Mouse (Mus musculus) kidney, adult 2 months (tissue): ENCODE results near the gene App. TPM values are rescaled to one million over a fixed set of nuclear protein-coding genes. Genes with fewer than 3 reads are reported as not detected.
A peak's percentile ranks its signal among the peaks of the same experiment; 100 is the strongest.

Experiments
- DNase-seq: peaks from one replicate; pipeline ENCODE4 v3.0.0; 2021
- H3K27ac ChIP-seq: fragments of 200-500 bp; 2 replicates; pipeline ENCODE4 v1.5.1; 2012; ENCODE audit warnings: low read depth, low read length, control low read depth, inconsistent platforms; ENCODE audit not compliant: insufficient read depth
- H3K27me3 ChIP-seq: fragments of 200-500 bp; replicated peaks from 2 replicates; pipeline ENCODE4 v1.6.1; 2012; ENCODE audit warnings: mild to moderate bottlenecking, moderate library complexity, low read length, inconsistent platforms; ENCODE audit not compliant: control insufficient read depth, insufficient read depth
- H3K36me3 ChIP-seq: fragments of 200-500 bp; 2 replicates; pipeline ENCODE4 v1.6.1; 2012; ENCODE audit warnings: mild to moderate bottlenecking, moderate library complexity, low read length, inconsistent platforms; ENCODE audit not compliant: control insufficient read depth, insufficient read depth
- H3K4me1 ChIP-seq: fragments of 200-500 bp; 2 replicates; pipeline ENCODE4 v1.6.1; 2011; ENCODE audit warnings: low read length; ENCODE audit not compliant: control insufficient read depth, insufficient read depth
- H3K4me3 ChIP-seq: fragments of 200-500 bp; 2 replicates; pipeline ENCODE4 v1.5.1; 2011; ENCODE audit warnings: mild to moderate bottlenecking, low read depth, low read length, control low read depth; ENCODE audit not compliant: insufficient read depth
- CTCF ChIP-seq: fragments of 200-500 bp; conservative IDR thresholded peaks from 2 replicates; pipeline ENCODE4 v1.5.1; 2011; ENCODE audit warnings: low read depth, mild to moderate bottlenecking, control low read depth, low read length, moderate library complexity, mixed read lengths; ENCODE audit not compliant: insufficient read depth, insufficient read length
- POLR2A ChIP-seq: fragments of 200-500 bp; IDR thresholded peaks from one replicate; pipeline ENCODE4 v1.6.1; 2011; ENCODE audit warnings: low read depth, low read length, control low read depth
- WGBS: fragments of 180-500 bp; shearing (Covaris S2); methylation state at CpG from one replicate; pipeline ENCODE4 v1.1.7; 2018; 5-methylcytosine and 5-hydroxymethylcytosine counted together
- polyA plus RNA-seq: library from polyadenylated mRNA; depleted of rRNA; stranded (reverse); fragments of >200 nt; gene quantifications from 2 replicates; pipeline ENCODE4 v1.2.3, GENCODE M21; 2012

The App gene
- polyA plus RNA-seq, 1 experiment: 587 TPM

DNA sequence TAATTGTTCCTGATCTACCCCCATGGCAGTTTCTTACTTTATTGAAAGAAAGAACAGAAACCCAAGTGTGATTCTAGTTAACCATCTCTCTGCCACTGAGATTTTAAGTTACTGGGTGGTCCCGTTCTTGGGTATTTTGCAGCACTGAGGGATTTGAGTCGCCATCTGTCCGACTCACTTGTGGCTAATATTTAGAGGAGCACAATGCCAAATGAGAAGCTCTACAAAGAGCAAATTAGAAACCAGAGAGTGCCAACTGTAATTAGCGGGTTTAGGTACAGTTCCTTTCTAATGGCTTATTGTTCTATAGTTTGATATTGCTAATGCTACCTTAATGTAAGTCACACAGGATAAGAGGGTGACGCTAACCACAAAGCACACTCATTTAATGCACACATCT, 161.4 kb downstream of the App start:
- no peak for TF ChIP-seq CTCF
- TF ChIP-seq POLR2A: no peak
- Histone ChIP-seq H3K27me3 (no peaks in the 10 kb centered on the region), H3K27ac (no peak overlapping the region), H3K36me3 (peaks cover 8% of the 10 kb centered on the region), H3K4me3 (no peak overlapping the region), H3K4me1 (peaks cover 6% of the 10 kb centered on the region; the same call in 1 of the 2 replicates)
- no peak for DNase-seq
- WGBS: 93% methylated on average over 5 of the region's 5 CpGs

DNA sequence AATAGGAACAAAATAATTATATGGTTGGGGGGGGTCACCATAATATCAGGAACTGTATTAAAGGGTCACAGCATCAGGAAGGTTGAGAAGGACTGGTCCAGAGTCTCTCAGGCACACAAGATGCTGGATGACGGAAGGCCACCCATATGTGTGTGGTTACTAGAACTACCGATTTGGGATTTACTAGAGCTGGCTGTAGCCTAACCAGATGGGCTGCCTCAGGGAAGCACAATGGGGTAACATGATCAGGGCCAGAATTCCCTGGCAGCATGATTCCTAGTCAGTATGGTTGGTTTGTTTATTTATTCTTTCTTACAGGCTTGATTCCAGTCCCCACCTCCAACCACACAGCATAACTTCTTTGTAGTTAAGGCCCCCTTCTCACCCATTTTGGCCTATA, 162.9 kb downstream of the App start:
- H3K27ac ChIP-seq: no peak overlapping the region
- no peak overlapping the region for H3K4me3 ChIP-seq
- TF ChIP-seq POLR2A: no peak
- no peak for TF ChIP-seq CTCF
- H3K36me3 ChIP-seq: peaks cover 8% of the 10 kb centered on the region
- no peak for DNase-seq
- H3K4me1 ChIP-seq: peaks cover 6% of the 10 kb centered on the region; the same call in 1 of the 2 replicates
- no peaks in the 10 kb centered on the region for H3K27me3 ChIP-seq
- 72% methylated on average over 2 of the region's 2 CpGs for WGBS

DNA sequence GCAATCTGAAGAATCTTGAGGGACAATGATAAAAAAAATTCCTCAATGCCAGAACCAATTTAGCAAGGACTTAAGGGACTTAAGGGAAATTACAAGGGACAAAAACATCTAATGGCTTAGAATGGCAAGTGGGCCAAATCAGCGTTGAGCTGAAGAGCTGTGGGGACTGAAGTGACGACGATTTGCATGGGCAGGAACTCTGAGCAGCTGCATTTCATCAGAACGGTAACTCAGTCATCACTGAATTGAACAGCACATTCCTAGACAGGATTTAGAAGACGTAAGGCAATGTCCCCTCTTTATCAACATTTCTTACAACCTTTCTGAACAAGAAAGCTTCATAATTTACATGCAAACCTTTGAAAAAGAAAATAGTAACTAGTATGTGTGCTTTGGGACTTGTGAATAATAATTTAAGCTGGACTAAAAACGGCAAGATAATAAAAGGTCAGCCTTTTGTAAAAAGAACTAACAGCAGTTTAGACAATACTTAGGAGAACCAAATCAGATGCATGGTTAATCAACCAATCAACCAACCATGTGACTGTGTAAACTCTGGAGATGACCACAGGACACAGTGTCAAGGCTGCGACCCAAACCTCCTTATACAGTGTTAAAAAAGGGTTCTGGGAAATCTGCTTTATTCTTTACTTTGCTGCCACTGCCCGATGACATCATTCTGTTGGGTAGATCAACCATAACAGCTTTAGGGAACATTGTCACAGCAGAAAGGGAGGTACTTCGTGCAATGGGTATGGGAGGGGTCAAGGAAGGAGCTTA, 164.5 kb downstream of the App start:
- 40% methylated on average over 9 of the region's 9 CpGs for WGBS
- Histone ChIP-seq H3K27me3 (no peaks in the 10 kb centered on the region), H3K27ac (peak overlapping the region; percentile 86), H3K4me3 (no peak overlapping the region), H3K36me3 (peaks cover 8% of the 10 kb centered on the region), H3K4me1 (peaks cover 6% of the 10 kb centered on the region; the same call in 1 of the 2 replicates)
- no peak for TF ChIP-seq CTCF
- no peak for TF ChIP-seq POLR2A
- DNase-seq: peak; percentile 50

DNA sequence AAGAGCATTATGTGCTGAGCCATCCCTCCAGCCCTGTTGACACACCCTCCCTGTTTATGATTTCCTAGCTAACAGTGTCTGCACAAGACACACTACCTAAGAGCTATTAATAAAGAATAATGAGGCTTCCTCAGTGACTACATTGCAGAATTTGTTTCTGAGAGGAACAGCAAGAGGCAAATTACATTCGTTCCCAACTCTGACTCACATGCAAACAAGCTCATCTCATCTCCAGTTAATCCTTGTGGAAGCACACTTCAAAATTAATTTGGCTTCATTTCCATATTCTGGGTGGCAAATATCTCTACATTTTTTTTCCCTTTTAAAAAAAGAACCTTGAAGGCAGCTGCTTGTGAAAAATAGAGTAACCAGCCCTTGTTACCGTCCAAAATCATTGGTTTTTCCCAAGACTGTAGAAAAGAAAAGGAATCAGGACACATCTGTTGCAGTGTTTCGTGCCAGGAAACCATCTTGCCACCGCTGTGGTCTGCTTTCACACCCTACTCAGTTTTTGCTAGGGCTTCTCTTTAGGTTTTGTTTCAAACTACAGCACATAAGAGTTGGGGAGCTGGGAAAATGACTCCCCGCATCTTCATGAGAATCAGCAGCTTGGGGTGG, 171.5 kb downstream of the App start:
- TF ChIP-seq CTCF: no peak
- no peak for TF ChIP-seq POLR2A
- H3K4me1 ChIP-seq: no peaks in the 10 kb centered on the region
- no peak overlapping the region for H3K27ac ChIP-seq
- 97% methylated on average over 5 of the region's 5 CpGs for WGBS
- DNase-seq: no peak
- no peak overlapping the region for H3K4me3 ChIP-seq
- H3K27me3 ChIP-seq: no peaks in the 10 kb centered on the region
- peaks cover 6% of the 10 kb centered on the region; the same call in 1 of the 2 replicates for H3K36me3 ChIP-seq

DNA sequence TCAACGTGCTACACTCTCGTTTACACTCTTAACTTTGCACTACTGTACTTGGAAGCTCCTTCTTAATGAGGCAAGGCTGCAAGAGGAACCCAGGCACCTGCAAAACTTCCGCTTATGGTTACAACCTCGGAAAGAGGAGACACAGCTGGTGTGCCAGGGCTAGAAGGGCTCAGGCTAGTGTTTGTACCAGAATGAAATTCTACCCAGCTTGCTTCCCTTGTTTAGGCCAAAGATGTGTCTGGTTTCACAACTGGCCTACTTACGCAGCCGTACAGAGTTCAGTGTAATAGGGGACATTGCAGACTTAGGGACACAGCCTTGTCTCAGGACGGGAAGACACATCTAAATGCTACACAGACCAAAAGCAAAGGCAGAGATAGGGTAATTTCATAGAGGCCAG, 173.3 kb downstream of the App start:
- Histone ChIP-seq H3K27me3 (no peaks in the 10 kb centered on the region), H3K36me3 (peaks cover 6% of the 10 kb centered on the region; the same call in 1 of the 2 replicates), H3K27ac (no peak overlapping the region), H3K4me3 (no peak overlapping the region), H3K4me1 (no peaks in the 10 kb centered on the region; the same call in 1 of the 2 replicates)
- TF ChIP-seq POLR2A (no peak), CTCF (no peak)
- WGBS: 64% methylated on average over 7 of the region's 7 CpGs
- DNase-seq: no peak

DNA sequence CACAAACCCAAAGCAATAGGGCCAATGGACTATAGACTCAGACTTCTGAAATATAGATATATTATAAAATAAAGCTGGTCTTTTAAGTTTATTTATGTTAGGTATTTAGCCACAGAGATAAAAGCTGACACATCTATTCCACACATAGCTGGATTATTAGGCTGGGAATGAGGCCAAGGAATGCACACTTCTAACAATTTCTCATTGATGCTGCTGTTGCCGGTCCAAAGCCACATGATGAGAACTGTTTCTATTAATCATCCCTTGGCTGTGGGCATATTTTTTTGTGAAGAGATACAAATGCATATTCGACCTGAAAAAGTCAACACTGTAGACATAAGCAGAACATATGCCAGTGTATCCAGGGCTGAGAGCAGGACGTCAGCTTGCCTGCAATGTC, 176.0 kb downstream of the App start:
- TF ChIP-seq CTCF (no peak), POLR2A (no peak)
- peaks cover 3% of the 10 kb centered on the region; the same call in 1 of the 2 replicates for H3K36me3 ChIP-seq

DNA sequence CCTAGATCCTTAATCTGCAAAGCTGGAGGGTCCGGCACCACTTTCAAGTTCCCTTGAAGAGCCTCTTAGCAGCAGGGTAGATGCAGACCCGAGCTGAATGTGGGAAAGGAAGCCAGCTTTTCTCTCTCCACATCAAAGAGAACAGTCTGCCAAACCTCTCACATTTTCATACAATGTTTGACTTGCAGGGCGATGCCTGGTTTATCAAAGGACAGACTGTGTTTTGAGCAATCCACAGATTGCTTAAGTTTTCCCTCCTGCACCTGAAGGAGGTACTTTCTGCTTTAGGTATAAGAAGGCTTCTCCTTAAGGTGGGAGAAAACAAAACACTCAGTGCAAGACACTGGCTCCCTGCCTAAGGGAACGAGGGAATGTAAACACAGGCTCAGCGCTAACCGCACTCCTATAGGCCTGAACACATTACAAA, 178.1 kb downstream of the App start:
- TF ChIP-seq POLR2A: no peak
- peaks cover 5% of the 10 kb centered on the region for H3K4me1 ChIP-seq
- 72% methylated on average over 6 of the region's 6 CpGs for WGBS
- DNase-seq: no peak
- H3K27me3 ChIP-seq: no peaks in the 10 kb centered on the region
- no peak overlapping the region for H3K4me3 ChIP-seq
- no peak overlapping the region for H3K27ac ChIP-seq
- no peaks in the 10 kb centered on the region; the same call in 1 of the 2 replicates for H3K36me3 ChIP-seq

More for the DNA sequence above, 176.0 kb downstream of the App start:
- no peak overlapping the region for H3K4me3 ChIP-seq
- 54% methylated on average over 3 of the region's 3 CpGs for whole genome bisulfite sequencing
- H3K27ac ChIP-seq: no peak overlapping the region
- no peaks in the 10 kb centered on the region for H3K27me3 ChIP-seq
- no peaks in the 10 kb centered on the region; the same call in 1 of the 2 replicates for H3K4me1 ChIP-seq
- no peak for DNase-seq
